Mouse (Mus musculus) erythroblast, adult 5-6 weeks (primary cell): Measurements from ENCODE around the gene Pgs1. TPM values are rescaled to one million over a fixed set of nuclear protein-coding genes. Genes with fewer than 3 reads are reported as not detected.

Experiments used
- ATAC-seq: replicated peaks from 2 replicates; pipeline ENCODE4 v1.8.0; 2016; ENCODE audit warnings: moderate number of reproducible peaks, mild to moderate bottlenecking, moderate TSS enrichment, inconsistent platforms; ENCODE audit not compliant: poor library complexity, low FRiP score, severe bottlenecking
- total RNA-seq, 2 experiments: library from RNA; stranded (forward) in 1 of 2; stranded (reverse) in 1 of 2; fragments of 150-400 nt in 1 of 2; fragments of 200-764, 138-1000 nt in 1 of 2; gene quantifications; 2 replicates each; pipeline versions ENCODE4 v1.2.3 to v1.2.4; 2015 to 2017; ENCODE audit warnings: low replicate concordance in 2 of 2

The Pgs1 gene
- total RNA-seq, 2 experiments from 2014 or later: 9.2 to 20.8 TPM

DNA sequence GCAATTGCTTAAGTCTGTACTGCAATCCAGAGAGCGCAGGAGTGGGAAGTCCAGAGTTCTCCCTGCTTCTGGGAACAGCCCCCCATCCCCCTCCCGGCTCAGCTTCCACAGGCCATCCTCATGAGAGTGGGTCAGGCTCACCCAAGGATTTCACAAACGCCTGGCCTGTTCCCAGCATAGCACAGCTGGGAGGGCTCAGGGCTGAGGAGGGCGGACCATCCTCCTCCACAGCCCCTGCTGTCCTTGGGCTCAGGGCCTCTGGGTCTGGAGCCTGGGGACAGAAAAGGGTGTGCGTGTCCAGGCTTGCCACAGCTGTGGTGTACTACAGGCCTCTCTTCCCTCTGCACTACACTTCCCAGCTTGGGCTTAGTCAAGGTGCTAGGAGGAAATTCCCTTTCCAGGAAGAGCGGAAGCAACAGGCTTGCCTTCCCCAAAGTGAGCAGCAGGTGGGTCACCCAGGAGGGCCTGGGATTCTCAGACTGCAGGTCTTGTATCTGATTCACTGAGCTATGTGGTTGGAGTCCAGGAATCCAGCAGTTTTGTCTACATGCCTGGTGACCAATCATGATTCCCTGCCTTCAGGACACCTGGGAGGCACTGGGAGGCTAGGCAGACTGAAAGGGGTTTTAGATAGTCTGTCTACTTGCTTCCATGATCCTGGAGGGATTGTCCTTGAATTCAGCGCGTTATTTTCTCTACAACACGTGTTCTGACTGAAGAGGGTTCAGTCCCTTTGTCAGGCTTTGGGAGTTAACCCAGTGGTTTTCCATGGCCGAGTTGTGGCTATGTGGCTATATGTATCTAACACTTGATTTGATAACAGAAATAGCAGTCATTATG is 23.6 kb upstream of the Pgs1 start:
- ATAC-seq: no peak

DNA sequence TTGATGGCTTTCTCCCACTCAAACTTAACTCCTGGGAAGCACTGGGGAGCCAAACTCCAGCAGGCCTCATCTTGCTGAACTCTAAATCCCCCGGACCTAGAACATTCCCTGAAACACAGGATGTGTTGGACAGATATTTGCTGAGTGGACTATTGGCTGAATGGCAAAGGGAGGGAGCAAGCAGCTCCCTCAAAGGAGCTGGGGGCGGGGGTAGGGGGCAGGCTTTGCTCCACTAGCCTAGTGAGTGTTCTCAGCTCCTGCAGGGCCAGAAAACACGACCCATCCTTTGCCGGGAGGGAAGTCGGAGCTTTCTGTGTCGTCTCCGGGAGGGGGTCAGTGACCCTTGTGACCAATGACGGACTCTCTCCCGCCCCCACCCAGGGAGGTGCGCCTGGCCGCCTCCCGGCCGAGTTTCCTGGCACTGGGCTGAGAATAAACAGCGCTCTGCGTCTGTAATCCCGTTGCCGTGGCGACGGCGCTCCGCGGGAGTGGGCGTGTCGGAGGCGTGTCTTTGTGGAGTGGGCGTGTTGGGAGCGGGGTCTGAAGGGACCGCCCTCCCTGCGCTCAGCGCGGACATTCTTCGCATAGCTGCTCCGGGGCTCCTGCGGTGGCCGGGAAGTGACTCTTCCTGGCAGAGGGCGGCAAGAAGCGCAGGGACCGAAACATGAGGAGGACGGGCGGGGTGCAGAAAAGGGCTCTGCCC is 22.9 kb upstream of the Pgs1 start:
- ATAC-seq: peak; percentile 73

DNA sequence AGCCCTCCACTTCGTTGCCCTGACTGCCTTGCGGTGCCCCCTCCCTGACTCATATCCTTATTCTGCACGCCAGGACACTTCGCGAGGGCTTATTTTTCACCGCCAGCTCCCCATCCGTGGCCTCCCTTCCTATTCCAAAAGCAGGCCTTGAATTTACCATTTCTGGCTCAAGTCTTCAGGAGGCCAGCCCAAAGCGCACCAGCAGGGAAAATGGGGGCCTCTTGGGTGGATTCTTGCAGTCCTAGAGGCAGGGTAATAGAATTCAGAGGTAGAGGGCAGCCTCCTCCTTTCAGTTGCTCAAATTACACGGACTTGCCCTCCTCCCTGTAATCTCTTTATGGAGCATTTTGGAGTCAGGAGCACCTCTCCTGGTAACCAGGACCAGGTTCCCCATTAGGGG is 22.2 kb upstream of the Pgs1 start:
- no peak for ATAC-seq

DNA sequence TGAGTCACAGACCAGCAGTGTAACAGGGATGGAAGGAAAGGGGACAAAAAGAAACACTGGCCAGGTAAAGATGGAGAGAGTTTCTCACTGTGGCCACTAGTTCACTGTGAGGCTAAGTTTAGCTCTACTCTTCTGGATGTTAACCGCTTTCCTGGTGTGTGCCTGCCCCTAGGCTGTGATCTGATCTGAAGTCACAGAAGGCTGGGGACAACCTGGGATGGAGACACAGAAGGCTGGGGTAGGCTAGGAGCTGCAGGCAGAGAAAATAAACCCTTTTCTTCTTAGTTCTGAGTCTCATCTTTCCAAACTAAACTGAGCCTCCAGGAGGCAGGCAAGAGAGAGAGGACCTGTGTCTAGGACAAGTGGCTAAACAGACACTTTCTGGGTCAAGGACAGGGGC is 21.8 kb upstream of the Pgs1 start:
- no peak for ATAC-seq

DNA sequence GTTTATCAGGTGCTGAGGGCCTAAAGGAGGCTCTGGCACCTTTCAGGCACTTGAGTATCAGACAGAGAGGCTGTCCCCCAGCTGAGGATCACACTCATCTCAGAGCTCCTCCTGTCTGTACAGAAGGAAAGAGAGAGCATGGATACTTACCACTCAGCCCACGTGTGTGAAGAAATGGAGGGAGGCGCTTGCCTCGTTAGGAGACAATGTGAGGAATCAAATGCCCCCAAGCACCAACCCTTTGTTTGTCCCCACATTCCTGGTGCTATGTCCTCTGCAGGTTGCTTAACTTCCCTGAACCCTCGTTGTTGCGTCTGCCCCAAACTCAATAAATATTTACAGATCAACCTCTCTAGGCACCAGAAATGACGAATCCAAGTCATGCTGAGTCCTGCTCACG is 21.0 kb upstream of the Pgs1 start:
- no peak for ATAC-seq

DNA sequence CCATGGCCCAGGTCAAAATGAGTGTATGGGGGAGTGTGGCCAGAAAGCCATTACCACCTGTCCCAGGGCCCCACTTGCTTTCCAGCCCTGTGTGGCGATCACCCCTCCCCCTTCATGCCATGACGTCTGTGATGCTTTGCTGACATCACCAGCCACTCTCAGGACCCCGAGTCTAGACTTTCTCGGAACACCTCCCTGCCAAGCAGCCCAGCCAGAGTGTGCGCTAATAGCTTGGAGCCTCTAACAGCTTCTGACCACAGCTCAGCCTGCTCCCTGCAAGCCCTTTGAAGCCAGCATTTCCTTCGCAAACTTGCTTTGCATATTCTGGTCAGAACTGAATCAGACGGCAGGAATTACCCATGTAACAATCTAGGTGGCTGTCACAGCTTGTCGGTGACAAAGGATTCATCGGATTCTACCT is 20.5 kb upstream of the Pgs1 start:
- no peak for ATAC-seq

DNA sequence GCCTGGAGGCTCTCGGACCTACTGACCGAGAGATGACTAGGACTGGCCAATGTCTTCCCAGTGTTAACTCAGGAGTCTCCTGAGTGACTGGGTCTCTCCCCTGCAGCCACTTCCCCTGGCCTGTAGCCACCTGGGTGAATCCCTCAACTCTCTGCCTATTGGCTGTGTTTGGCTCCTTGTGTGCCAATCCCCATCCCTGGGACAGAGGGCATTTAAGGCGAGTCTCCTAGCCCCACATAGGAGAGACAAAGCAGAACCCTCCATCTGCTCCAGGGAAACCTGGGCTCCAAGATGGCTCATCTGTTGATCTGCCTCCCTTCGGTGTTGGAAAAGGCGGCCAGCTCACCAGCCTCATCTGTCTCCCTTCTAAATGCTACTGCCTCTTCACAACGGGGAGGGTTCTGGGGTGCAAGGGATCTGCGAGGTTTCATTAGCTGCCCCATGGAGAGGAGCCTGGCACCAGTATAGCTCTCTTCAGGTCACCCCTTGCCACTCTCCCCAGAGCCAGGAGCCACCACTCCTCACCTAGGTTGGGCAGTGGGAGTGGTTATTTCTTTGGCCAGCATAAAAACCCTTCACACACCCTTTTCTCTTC is 19.5 kb upstream of the Pgs1 start:
- no peak for ATAC-seq

DNA sequence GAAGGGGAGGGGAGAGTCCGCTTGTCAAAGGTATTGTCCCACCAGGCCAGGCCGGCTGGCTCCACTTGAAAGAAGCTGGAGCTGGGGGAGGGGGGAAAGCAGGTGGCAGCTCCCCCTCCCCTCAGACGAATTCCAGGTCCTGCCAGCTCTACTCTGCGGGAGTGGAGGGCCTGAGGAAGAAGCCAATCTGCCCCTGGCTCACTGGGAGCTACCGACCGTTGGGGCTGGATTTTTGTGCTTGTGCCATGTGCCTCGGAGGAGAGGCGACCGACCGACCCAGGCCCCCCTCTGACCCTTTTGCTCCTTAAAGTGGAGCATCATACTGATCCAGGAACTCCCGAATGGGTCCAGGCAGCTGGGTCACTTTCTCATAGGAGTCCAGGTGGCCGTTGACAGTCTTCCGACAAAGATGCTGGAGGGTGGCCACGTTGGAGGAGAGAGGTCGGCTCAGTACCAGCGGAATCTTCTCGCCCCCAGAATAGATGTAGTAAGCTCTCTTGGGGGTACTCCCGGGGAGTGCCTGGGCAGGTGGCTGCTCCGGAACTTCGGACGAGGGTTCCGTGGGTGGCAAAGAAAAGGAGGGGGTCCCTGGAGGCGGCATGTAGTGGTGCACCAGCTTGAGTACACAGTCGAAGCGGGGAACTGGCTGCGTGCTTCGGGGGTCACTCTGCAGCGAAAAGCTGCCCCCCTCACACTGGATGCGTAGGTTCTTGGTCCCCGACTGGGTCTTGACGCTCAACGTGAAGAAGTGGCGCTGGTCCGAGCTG is 18.7 kb upstream of the Pgs1 start:
- no peak for ATAC-seq

DNA sequence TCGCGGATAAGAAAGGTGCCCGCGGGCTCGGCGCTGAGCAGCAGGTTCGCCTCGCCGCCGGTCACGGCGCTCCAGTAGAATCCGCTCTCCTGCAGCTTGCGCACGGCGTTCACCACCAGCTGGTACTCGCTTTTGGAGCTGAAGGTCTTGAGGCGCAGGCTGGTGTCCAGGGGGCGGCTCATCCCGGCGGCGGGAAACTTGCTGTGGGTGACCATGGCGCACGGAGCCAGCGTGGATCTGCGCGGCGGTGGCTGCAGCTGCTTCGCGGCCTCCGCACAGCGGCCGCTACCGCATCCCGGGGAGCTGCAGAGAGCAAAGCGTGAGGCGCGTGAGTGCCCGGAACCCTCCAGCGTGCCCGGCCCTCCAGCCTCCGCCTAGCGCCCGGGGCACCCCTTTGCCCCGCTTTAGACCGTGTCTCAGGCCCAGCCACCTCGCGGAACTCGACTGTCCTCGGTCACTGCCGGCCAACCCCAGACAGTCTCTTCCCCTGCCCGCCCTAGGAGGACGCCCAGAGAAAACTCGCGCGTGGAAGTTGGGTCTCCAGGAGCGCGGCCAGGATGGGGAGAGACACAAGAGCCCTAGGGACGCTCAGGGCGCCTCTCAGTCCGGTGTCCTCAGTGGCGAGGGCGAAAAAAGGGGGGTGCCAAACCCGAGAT is 17.9 kb upstream of the Pgs1 start:
- ATAC-seq: no peak

DNA sequence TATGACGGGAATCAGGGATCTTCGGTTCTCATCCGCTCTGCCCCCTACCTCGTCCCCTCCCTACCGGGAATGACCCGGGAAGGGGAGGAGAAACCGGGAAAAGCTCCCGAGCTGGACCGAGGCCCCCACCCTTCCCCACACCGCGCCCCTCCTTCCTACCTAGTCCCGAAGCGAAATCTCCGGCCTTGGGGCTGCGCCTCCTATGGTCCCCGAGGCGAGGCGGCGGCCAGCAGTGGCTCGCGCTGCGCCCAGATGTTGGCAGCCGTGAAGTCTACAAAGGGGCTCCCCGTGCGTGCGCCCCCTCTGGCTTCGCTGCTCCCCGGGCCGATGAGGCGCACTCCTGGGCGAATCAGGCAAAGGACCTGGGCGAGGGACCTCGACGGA is 17.4 kb upstream of the Pgs1 start:
- ATAC-seq: no peak

DNA sequence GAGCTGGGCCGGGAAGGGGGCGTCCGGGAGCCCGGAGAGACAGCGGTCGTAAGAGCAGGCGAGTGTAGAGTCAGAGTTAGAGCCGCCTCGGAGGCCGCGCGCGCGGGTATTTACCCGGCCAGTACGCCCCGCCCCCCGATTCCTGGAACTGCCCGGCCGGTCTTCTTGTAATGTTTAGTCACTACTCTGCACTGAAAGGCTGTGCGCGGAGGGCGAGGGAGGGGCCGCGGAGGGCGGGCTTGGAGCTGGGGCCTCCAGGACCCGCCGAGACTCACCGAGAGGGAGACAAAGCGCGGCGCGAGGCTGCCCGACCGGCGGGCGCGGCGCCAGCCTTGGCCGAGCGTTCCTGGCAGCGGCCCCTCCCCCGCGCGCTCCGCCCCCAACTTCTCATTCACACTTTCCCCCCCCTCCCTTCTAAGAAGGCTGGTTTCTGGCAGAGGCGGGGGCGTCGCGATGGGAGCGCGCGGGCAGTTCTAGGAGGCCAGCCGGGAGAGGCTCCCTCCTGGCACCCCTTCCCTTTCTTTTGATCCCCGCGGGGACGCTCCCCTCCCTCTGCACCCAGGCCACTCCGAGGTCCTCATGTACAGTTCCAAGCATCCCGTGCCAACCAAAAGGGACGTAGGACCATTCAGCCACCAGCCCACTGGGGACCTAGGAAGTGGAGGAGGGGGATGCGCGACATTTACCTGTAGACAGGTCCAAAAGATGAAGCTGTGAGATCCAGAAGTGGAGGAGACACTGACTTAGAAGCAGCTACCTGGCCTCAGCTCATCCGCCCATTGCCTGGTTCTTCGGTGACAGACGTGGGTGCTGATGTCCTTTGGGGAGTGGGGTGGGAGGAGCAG is 16.8 kb upstream of the Pgs1 start:
- ATAC-seq: peak; percentile 31

DNA sequence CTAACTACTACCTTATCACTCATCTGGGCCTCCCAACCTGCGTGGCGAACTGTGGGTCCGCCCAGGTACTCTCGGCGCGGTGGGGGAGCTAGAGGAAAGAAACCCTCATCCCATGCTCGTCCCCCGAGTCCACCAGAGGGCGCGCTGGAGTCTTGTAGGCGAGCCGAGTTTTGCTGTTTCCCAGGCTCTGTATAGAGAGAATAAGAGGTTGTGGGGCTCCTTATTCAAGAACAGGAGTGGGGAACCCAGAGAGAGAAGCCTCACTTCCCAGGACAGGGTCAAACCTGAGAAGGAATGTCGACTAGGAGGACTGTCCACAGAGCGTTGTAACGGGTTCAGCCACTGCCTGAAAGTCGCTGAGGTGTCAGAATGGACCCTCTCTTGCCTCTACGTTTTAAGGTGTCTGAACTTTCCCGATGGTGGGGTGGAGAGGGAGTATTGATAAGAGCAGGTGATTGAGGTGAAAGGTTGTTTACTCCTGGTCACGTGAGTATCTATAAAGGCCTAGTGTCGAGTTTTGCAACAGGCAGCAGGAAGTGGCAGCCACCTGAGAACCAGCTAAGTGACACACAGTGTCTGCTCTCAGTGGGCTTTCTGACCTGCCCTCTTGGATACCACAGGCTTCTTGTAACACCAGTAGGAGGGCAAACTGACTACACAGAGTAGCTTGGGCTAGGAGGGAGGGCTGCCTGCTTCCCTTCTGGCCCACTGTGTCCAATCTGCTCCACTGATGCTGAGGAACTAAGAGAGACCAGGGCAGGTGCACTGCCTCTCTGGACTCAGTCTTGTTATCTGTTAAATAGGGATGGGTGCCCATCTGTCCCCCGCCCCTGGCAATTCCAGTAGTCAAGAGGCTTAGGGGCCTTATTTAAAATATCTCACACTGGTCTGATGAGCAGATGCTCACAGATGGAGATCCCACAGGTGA is 15.9 kb upstream of the Pgs1 start, which contains the start of gene Socs3:
Gene Socs3, minus strand, starts transcription at position 103 of the 928 bp plus-strand sequence.
- peak; percentile 62 for ATAC-seq

DNA sequence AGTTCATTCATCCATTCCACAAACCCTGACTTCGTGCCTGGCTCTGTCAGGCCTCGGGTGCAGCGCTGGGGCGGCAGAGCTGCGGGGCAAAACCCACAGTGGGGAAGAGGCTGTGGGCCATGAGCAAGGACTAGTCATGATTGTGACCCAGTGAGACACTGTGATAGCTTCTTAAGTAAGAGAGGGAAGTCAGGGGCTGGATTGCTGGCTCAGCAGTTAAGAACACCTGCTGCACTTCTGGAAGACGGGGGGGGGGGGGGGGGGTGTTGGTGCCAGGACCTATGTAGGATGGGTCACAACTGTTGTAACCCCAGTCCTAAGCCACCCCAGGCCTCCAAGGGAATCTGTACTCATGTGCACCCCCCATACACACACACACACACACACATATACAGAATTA is 15.0 kb upstream of the Pgs1 start:
- no peak for ATAC-seq

DNA sequence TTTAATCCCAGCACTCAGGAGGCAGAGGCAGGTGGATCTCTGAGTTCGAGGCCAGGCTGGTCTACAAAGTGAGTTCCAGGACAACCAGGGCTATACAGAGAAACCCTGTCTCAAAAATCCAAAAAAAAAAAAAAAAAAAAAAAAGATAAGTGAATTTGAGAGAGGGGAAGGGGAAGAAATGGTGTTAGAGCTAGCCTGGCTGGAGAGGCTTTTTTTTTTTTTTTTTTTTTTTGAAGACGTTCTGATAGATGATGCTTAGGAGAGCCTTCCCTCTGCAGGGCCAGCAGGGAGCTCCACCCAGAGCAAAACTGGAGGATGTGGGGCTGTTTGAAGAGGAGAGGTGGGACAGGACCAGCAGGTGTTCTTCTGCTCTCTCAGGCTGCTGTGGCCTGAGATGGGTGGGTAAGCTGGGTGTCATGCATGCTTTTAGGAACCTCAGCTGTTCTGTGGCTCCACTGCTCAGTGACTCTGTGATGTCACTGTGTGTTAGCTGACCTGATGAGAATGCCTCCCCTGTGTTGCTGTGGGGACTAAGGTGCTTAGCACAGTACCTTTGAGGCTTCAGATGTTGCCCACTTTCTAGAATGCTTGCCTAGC is 14.3 kb upstream of the Pgs1 start:
- no peak for ATAC-seq

DNA sequence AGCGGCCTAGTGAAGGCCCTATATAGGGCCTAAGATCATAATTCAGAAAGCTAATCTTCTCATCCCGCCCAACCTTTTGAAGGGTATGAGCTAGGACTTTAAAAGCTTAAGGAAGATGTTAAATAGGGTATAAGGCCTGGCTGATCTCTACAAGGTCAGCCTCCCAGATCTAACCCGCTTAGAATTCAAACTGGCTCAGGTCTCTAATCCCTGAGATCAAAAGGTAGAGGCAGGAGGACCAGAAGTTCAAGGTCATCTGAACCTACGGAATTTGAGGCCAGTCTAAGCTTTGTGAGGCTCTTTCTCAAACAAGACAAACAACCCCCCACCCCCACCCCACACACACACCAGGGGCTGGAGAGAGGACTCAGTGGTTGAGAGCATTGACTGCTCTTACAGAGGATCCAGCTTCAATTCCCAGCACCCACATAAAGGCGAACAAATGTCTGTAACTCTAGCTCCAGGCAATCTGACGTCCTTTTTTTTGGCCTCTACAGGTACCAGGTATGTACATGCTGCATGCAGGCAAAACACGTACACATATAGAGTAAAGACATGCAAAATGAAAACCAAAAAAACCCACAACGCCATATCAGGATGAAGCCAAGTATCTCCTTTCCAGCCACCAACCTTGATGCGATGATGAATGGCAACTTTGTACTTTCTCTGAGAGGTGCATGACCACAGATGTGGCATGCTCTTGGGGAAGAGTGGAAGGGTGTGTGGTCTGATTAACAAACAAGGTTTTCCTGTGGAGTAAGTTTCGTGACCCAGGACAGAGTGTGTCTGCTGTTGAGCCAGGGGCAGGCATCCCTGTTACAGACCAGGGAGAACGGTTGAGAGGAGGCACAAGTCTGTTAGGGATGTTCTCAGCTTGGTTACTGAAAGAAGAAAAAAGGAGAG is 13.2 kb upstream of the Pgs1 start:
- no peak for ATAC-seq

DNA sequence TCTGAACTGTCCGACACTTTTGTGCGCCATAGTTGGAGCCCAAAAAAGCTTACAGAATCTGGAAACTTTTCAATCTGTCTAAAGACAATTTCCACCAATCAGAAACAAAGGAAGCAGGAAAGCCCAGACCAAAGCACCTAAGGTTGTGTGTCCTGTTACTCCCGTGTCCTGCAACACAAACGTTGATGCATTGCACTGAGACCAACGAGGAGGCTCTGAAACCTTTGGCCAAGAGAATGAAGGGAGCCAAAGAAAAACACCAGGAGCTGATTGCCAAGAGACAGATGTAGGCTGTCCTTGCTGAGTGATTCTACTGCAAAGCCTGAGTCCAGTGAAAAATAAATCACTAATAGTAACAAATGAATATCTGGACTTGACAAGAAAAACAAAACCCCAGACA is 12.5 kb upstream of the Pgs1 start:
- ATAC-seq: no peak
